Mouse (Mus musculus) skeletal muscle tissue, adult 2 months (tissue): ENCODE data around the gene Ube2z.
A peak's percentile ranks its signal among the peaks of the same experiment; 100 is the strongest.

Source experiments
- DNase-seq: peaks from one replicate; pipeline ENCODE4 v3.0.0-alpha.2; 2012; ENCODE audit warnings: low read depth, low spot score

Ube2z gene

DNA sequence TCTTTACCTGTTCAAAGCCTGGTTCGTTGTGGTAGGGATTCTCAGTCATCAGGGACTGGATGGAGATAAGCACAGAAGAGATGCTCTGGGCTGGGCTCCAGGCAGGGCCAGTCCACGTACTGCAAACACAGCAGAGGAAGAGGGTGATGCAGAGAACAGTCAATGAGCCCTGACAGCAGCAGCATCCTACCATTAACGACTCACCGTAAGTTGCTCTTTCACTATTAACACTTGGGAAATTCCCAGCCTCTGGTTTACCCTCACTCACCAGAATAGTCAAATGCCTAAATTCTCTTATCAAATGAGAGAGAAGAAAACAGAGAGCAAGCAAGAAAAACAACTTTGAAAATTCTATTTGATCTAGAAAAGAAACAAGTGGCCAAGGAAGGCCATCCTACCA, 6.9 kb downstream of the Ube2z start:
- DNase-seq, result no peak

DNA sequence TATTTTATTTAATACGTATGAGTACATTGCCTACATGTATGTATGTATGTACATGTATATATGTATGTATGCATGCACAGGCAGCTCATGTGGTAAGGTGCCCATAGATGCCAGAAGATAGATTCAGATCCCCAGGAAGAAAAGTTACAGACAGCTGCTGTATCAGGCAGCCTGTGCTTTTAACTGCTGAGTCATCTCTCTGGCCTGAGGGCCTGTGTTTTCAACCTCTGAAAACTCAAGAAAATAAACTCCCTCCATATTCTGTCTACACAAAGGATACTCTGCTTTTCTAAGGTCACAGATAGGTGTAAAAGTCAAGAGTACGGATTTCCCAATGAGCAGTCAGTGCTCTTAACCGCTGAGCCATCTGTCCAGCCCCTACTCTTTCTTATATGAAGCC, 14.3 kb downstream of the Ube2z start:
- DNase-seq, result no peak

DNA sequence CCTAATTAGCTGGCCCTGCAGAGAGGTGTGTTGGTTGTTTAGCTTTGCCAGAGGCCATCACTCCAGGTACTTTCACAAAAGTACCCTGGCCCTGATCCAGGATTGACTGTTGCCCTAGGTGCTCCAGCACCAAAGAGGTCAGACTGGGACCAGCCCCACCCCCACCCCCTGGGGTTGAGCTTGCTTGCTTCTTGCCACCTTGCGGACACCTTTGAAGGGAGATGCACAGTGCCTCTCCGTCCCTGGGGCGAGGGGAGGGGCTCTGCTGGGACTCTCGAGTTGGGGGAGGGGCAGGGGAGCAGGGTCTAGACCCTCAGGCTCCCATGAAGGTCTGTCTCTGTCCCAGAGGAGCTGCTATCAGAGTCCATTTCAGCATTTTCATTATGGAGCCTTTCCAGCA, 15.2 kb downstream of the Ube2z start:
- no peak for DNase-seq

DNA sequence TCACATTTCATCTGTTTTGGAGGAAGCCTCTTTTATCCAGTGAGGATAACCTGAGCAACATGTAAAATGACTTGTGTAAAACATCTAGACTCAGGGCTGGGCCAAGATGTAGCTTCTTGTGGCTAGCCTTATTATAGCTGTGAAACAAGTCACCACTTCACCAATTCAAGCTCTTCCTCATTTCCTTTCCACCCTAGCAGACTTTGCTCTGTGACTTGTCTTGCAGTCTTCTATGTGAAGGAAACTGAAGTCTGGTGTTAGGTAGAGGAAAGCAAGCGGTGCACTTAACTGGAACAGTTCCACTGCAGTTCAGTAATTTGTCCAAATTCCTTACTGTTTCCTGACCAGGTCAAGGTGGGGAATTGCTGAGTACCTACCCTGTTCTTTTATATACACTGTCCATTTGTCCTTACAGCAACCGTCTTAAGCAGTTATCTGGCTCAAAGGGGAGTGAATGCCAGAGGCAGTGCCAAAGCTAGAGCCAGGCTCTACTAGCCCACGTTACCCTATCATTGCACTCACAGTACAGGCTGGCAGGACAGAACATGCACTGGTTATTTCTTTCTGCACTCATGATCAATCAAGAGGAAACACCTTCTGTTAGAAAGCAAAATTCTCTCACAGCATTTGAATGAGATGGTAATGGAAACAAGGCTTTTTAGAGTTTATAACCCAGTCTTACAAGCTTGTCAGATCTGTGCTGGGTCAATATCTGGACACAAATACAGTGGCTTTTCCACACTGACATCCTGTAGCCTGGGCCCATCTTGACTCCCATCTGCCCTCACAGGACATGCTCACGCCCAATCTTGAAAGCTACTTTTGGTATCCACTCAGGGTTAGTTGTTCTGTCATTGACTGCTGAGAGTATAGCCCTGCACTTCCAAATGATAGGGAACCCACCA, 17.5 kb downstream of the Ube2z start:
- DNase-seq, result no peak

DNA sequence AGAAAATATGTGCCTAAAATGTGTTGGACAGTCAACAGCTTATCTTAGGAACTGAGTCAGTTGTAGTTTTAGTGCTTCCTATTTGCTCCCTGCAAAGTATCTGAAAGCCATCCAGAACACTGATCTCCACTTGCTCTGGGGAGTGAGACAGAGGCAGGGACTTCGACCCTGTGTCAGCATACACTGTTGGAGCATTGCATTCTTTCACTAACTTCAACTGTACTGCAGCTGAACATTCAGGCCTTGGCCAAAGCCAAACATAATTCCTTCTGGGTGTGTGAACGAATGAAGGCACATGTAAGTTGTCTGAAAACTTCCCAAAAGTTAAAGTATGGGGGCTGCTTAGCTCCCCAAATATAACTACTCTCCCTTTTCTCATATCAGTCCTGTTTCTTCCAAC, 18.4 kb downstream of the Ube2z start:
- no peak for DNase-seq

DNA sequence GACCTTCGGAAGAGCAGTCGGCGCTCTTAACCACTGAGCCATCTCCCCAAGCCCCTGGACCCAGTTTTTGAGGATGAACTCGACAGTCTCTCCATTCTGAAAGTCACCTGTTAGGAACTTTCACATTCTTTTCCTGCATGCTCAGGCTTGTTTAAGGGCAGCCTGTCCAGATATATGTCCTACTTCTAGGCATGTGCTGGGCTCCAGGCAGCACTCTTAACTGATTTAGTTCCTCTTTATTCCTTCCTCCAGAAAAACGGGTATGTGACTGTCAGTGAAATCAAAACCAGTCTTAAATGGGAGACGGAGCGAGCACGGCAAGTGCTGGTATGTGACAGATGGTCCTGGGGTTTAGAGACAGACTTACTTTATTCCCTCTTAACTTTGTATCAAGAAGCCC, 19.2 kb downstream of the Ube2z start:
- no peak for DNase-seq

DNA sequence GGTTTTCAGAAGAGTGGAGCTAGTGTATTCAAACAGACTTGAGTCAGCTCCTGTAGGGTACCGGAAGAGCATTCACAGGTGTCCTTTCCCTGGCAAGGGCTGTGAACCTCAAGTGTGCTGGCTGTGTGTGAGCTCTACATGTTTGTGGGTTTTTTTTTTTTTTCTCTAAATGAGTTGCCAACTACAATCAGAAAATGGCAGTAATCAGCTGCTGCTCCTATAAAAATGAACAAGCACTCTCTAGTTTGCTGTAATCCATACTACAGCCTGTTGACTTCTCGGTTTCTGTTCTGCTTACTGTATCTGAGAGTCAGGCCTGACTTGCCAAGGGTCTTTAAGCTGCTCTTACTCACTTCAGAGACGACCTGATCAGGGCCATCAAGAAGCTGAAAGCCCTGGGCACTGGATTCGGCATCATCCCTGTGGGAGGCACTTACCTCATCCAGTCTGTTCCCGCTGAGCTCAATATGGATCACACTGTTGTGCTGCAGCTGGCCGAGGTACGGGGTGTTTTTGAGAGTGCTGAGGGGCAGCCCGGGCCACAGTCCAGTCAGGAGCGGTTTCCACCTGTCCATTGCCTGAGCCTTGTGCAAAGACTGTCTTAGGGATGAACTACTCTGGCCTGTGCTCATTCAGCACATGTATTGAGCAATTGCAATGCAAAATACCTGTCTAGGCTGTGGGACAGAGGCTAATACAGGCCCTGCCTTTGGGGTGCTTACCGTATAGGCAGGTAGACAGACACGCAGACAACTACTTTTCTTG, 20.2 kb downstream of the Ube2z start:
- no peak for DNase-seq

DNA sequence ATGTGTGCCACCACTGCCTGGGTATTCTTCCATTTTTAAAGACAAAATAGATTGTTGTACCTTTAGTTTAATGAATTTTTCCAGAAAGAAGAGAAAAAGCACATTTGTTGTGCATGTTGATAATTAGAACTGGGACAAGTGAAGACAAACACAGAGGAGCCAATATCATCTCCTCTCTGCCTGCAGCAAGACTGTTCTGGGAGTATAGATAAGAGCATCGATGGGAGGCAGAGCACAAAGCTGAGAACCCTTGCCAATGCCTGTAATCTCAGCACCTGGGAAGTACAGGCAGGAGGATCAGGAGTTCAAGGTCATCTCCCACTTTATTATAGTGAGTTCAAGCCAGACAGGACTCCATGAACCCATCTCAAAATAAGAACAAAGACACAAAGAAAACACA, 26.6 kb downstream of the Ube2z start:
- no peak for DNase-seq

DNA sequence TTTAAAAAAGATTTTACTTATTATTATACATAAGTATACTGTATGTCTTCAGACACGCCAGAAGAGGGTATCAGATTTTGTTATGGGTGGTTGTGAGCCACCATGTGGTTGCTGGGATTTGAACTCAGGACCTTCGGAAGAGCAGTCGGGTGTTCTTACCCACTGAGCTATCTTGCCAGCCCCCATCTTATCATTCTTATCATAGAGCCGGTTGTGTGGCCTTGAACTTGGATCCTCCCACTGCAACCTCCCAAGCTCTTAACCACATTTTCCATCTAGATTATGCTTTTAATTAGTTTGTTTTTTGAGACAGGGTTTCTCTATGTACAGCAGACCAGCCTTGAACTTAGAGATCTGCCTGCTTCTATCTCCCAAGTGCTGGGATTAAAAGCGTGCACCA, 27.7 kb downstream of the Ube2z start:
- no peak for DNase-seq

DNA sequence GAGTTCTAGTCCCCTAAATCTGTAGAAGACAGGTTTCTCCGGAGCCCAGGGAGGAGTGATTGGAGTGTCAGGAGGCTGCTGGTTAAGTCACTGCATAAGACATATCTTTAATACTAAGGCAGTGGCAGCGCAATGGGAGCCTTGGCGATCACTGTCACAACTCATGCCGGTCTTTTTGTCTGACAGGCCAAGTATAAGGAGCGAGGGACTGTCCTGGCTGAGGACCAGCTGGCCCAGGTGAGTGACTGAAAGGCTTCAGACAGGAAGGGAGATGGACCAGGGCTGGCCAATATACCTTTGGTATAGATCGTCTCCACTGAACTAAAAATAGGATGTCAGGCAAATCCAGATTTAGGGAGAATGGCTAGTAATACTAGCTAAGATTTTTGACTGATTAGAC, 30.1 kb downstream of the Ube2z start:
- peak; percentile 13 for DNase-seq

DNA sequence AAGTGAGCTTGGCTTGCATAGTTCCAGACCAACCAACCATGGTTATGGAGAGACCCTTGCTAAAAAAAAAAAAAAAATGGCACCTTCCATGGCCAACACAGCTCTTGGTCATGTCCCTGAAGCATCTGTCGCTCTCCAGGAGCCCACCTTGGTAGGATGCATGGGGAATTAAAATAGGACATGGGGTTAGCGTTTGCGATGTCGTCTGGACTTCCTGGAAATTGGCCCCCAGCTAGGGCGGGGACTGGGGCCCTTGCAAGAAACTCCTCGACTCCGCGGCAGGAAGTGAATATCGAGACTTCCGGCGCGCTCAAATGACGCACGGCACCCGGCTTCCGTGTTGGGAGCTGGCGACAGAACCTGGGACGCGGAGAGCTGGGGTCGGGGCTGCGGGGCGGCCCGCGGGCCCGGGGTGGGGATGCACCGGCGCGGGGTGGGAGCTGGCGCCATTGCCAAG, 30.6 kb downstream of the Ube2z start, which contains the start of gene Snf8:
TSS of gene Snf8 (plus strand) at position 290 of the 457 bp plus-strand sequence.
- peak; percentile 83 for DNase-seq

DNA sequence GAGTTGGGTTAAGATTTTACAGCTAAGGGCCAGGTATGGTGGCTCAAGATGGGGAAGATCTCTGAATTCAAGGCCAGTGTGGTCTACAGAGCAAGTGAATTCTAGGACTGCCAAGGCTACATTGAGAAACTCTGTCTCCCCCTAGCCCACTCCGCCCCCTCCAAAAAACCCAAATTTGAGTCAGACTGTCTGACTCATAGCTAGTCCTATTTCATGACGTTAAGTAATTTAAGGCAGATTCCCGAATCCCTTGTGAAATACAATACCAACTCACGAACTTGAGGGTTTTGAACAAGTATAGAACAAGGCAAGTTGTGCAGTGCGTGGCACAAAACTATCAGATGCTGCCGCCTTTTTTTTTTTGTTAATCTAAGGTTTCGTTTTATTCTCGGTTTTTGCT, 31.1 kb downstream of the Ube2z start:
- DNase-seq, result no peak

DNA sequence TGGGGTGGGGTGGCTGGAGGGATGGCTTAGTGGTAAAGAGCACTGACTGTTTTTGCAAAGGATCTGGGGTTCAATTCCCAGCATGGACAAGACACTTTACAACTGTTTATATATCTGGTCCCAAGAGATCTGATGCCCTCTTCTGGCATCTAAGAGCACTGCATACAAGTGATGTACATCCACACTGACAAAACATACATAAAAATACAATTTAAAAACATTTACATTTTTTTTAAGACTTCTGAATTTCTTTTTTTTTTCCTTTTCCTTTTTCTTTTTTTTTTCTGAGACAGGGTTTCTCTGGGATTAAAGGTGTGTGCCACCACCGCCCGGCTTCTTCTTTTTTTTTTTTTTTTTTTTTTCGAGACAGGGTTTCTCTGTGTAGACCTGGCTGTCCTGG, 31.9 kb downstream of the Ube2z start:
- DNase-seq, result no peak

DNA sequence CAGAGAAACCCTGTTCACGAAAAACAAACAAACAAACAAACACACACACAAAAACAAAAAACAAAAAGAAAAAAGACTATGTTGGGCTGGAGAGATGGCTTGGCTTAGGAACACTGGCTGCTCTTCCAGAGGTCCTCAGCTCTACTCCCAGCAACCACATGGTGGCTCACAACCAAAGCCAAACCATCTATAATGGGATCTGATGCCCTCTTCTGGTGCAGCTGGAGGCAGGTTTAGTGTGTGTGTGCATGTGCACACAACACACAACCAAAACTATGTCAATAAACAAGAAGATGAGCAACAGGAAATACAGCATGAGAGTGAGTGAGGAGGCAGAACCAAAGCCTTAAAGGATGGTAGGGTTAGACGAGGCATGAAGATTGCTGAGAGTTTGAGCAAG, 33.5 kb downstream of the Ube2z start:
- DNase-seq, result no peak

DNA sequence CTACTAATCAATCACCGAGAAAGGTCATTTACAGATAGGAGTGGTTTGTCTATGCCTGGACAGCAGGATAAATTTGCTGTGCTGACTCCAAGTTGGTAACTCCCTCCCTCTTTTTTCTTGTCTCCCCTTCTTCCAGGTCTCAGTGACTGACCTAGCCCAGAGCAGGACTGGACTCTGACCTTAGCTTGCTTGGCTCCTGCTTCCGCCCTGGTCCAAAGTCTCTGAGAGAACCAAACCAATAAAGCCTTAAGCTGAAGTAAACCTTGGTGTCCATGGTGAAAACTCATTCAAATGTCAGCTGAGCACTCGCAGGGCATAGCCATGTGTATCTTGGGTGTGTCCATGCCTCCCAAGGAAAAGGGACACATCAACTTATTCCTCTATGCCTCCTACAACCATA, 34.6 kb downstream of the Ube2z start:
- no peak for DNase-seq

DNA sequence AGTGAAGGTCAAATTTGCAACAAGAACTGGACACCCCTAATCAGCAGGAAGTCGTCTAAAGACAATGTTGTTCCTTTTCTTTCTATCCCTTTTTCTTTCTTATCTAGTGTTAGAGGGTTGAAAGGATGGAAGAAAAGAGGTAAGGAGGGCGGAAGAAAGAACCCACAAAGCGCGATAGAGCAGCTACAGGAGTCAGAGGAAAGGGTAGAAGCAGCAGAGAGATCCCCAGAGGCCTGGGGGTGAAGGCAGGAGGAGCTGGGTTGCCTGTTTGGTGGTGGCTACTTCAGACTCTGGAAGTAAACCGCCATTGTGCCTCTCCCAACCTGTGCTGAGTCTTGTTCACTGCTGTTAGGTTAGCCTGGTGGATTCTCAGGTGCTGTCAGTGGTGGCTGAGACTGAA, 37.1 kb downstream of the Ube2z start:
- no peak for DNase-seq

DNA sequence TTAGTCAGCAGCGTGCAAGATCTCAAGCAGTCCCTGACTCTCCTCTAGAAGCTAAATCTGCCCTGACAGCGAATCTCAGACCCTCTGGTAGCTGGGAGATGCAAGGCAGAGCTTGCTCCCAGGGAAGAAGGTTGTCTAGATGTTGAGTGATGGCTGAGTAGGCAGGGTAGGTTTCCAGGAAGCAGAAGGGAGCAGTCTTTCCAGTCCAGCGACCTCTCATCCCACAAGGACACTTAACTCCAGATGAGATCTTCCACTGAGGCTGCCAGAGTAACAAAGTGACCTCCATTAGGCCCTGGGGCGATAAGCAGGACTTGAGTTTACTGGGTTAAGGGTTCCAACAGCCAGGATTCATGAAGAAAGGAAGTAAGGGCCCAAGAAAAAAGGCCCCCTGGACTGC, 44.6 kb downstream of the Ube2z start:
- DNase-seq, result no peak

DNA sequence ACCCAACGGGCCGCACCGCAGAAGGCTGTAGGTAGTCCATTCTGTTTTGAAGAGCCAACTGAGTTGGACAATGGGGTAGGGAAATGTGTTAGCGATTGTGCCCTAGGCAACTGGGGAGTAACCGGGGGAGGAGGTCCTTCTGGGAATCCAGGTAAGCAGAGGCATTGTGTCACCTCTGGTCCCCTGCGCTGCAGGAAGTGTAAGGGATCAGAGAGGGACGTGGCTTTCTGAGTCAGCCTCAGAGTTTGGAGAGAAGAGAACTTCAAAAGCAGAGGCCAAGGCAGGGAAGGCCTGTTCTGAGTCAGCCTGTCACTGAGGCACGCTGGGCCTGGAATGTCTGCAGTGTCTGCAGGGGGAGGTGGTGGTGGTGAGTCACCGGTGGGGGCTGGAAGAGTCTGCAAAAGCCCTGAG, 47.2 kb downstream of the Ube2z start:
- DNase-seq, result no peak

DNA sequence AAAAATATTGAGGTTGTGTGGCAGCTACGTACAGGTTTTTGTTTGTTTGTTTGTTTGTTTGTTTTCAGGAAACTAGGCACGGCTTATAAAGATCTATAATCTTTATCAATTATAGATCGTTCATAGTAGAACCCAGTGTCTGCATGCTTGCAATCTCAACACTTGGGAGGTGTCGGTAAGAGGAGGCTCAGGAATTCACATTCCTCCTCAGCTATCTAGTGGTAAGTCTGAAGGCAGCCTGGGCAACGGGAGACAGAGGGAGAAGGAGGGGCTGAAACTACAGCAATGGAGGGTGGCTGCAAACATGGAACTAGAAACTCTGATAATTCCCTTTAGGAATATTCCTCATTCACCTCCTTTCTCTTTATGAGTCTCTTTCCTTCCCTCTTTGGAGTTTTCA, 49.8 kb downstream of the Ube2z start:
- no peak for DNase-seq

DNA sequence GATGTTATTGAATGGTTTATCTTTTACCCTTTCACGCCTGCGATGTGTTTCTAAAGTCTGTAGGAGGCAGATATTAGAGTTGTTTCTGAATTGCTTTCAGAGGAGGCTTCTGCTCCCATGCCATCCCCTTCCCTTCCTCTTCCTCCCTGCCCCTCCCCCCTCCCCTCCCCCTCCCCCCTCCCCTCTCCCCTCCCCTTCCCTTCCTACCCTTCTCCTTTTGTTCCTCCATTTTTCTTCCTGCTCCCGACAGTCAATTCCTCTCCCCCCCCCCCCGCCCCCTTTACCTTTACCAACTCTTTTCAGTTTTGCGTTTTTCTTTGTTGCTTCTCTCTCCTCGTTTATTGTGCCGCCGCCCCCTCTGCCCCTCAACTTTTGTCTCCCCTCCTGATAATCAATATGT, 53.2 kb downstream of the Ube2z start:
- no peak for DNase-seq

DNA sequence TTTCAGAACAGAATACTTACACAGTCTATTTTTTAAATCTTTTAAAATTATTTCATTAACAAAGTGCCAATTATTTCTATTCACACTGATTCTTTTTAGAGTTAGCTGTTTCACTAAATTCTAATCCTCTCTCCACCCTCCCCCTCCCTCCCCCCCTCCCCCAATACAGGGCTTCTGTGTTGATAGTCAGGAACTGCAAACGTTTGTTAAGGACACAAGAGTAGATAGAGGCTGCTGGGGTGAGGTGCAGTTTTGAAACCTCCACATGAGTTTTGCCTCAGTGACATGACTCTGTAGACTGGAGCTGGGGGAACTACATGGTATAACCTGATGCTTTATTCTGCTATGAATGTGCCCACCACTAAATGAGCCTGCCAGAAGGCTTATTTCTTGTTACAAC, 56.4 kb downstream of the Ube2z start:
- no peak for DNase-seq

DNA sequence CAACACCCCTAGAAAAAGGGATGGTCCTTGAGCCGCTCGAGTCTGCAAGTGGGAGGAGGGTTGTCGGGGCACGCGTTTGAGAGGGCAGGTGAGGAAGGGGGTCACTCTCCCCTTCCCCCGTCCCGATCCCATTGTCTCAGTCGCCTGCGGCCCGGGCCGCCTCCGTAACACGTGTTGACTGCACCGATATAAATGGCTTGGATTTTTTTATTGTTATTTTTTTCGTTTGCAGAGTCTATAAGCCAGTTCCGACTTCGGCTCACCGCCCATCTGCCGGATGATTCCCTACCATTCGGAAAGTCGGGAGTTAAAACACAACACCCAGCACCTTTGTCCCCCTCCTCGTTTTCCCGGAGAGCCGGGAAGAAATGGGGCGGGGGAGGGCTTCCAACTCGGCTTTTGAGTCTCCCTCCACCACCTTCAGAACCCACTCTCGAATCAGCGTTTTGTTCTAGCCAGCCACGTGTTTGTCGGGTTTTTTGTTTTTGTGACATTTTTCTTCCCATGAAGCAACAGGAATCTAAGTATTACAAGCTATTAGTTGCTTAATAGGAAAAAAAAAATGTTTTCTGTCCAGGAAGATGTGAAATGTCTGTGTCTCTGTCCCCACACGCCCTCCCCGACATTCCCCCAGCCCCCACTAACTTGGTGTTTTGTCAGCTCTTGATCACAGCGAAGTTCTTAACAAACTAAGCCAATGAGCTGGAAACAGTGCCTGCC, 57.5 kb downstream of the Ube2z start:
- DNase-seq, result no peak
